In genomic region chr11:80141825-80142521, GRCm38 (mm10) we compare ENCODE assay signal across 8 mouse cellular contexts. TPM values are rescaled to one million over a fixed set of nuclear protein-coding genes. Genes with fewer than 3 reads are reported as not detected.
A peak's percentile ranks its signal among the peaks of the same experiment; 100 is the strongest.
DNase-seq lines count a peak whose midpoint lies in the region; ATAC-seq and TF ChIP-seq lines count a peak whose summit lies in the region.

Tefm (minus strand) TSS chr11:80142175.

- TF ChIP-seq RAD21 in CH12.LX (IDR thresholded peaks at IDR 0.05; ENCODE audit: low read depth, low read length), result no peak; the same call in 1 of the 2 replicates

- peak within 1 kb of the TSS; percentile 19 for H3K27ac ChIP-seq in CH12.LX (ENCODE audit: insufficient read depth, low read depth)
- peak within 1 kb of the TSS; percentile 62 for H3K27ac ChIP-seq in forebrain, embryonic 11.5 days (ENCODE audit: low read depth, low read length)
- H3K27ac ChIP-seq in heart, embryonic 16.5 days (ENCODE audit: low read length), result peak within 1 kb of the TSS; percentile 84
- peak within 1 kb of the TSS; percentile 76 for H3K27ac ChIP-seq in liver, embryonic 15.5 days (replicated peaks)
- peak within 1 kb of the TSS; percentile 38; the same call in 1 of the 2 replicates for H3K27ac ChIP-seq in neural tube, embryonic 12.5 days

- peak; percentile 95 for DNase-seq in CH12.LX (ENCODE audit: extremely low read depth)
- DNase-seq in c-Kit-positive CD71-positive TER-119-negative erythroid progenitor cells, embryonic 14.5 days (ENCODE audit: low read depth), result peak; percentile 89
- DNase-seq in forebrain, embryonic 11.5 days (ENCODE audit: low spot score), result peak; percentile 89
- DNase-seq in kidney, postnatal 36 days, result peak; percentile 80 to 87
- DNase-seq in telencephalon, adult 2 months (ENCODE audit: low read depth, low spot score), result peak; percentile 86

- no peaks in the 10 kb centered on the region for H3K9me3 ChIP-seq in CH12.LX (replicated peaks; ENCODE audit: low read length)
- no peaks in the 10 kb centered on the region for H3K9me3 ChIP-seq in forebrain, embryonic 11.5 days (ENCODE audit: control insufficient read depth, low read length)
- no peaks in the 10 kb centered on the region for H3K9me3 ChIP-seq in heart, embryonic 16.5 days (replicated peaks; ENCODE audit: control insufficient read depth, low read length)
- H3K9me3 ChIP-seq in liver, embryonic 15.5 days (replicated peaks), result no peaks in the 10 kb centered on the region
- H3K9me3 ChIP-seq in neural tube, embryonic 12.5 days, result no peaks in the 10 kb centered on the region

- H3K4me3 ChIP-seq in CH12.LX (replicated peaks in 1 of 3; ENCODE audit: low read depth in 2 of 3, low read length in 2 of 3, poor library complexity in 1 of 3), result peak within 1 kb of the TSS; percentile 68 to 96 (median 80)
- peak within 1 kb of the TSS; percentile 69 for H3K4me3 ChIP-seq in forebrain, embryonic 11.5 days (ENCODE audit: low read depth, low read length)
- H3K4me3 ChIP-seq in heart, embryonic 16.5 days (ENCODE audit: low read length), result peak within 1 kb of the TSS; percentile 81
- peak within 1 kb of the TSS; percentile 78 for H3K4me3 ChIP-seq in liver, embryonic 15.5 days (replicated peaks)
- H3K4me3 ChIP-seq in neural tube, embryonic 12.5 days, result peak within 1 kb of the TSS; percentile 68

- under 1% methylated on average over 40 of the region's 40 CpGs for WGBS in forebrain, embryonic 11.5 days
- WGBS in heart, embryonic 16.5 days, result under 1% methylated on average over 40 of the region's 40 CpGs
- under 1% methylated on average over 40 of the region's 40 CpGs for WGBS in liver, embryonic 15.5 days (ENCODE audit: insufficient replicate concordance)
- WGBS in neural tube, embryonic 12.5 days, result under 1% methylated on average over 40 of the region's 40 CpGs

- TF ChIP-seq EP300 in CH12.LX (IDR thresholded peaks at IDR 0.05; ENCODE audit: low read length), result no peak

- TF ChIP-seq POLR2A in CH12.LX (IDR thresholded peaks at IDR 0.05; ENCODE audit: low read depth, low read length), result peak; percentile 97

- H3K79me2 ChIP-seq in CH12.LX (replicated peaks; ENCODE audit: control insufficient read depth, extremely low read depth, insufficient read depth, poor library complexity, severe bottlenecking), result peaks cover 30% of the 10 kb centered on the region

- in situ Hi-C loops in CH12.LX (cut with MboI; ENCODE audit: low pct_ligation_motif_present, low pct_unique_long_range_greater_than_20kb, low sequenced_read_pairs), result loop anchor here (5.0 kb wide), 1 partner anchor 100 kb away; no protein-coding TSS in a partner anchor

- peak; percentile 89 for ATAC-seq in forebrain, embryonic 11.5 days (replicated peaks; ENCODE audit: low FRiP score)
- peak; percentile 90 for ATAC-seq in heart, embryonic 16.5 days (replicated peaks; ENCODE audit: extremely low read depth, insufficient read depth, low FRiP score)
- peak; percentile 82 for ATAC-seq in liver, embryonic 15.5 days (ENCODE audit: insufficient read depth)
- ATAC-seq in neural tube, embryonic 12.5 days (ENCODE audit: low FRiP score, low read depth), result peak; percentile 85

- no peaks in the 10 kb centered on the region for H3K27me3 ChIP-seq in CH12.LX (replicated peaks)
- no peaks in the 10 kb centered on the region for H3K27me3 ChIP-seq in forebrain, embryonic 11.5 days (ENCODE audit: control insufficient read depth, insufficient read depth, low read length)
- no peaks in the 10 kb centered on the region for H3K27me3 ChIP-seq in heart, embryonic 16.5 days (ENCODE audit: control insufficient read depth, insufficient read depth, low read length)
- no peaks in the 10 kb centered on the region for H3K27me3 ChIP-seq in liver, embryonic 15.5 days
- no peaks in the 10 kb centered on the region for H3K27me3 ChIP-seq in neural tube, embryonic 12.5 days (replicated peaks)

- peaks cover 19 to 33% of the 10 kb centered on the region in 2 experiments for H3K36me3 ChIP-seq in CH12.LX (replicated peaks in 1 of 2; ENCODE audit: control insufficient read depth in 1 of 2, insufficient read depth in 1 of 2, low read length in 1 of 2)
- no peaks in the 10 kb centered on the region; the same call in 1 of the 2 replicates for H3K36me3 ChIP-seq in forebrain, embryonic 11.5 days (ENCODE audit: control insufficient read depth, insufficient read depth, low read length)
- H3K36me3 ChIP-seq in heart, embryonic 16.5 days (ENCODE audit: control insufficient read depth, insufficient read depth), result peaks cover 4% of the 10 kb centered on the region; the same call in 1 of the 2 replicates
- H3K36me3 ChIP-seq in liver, embryonic 15.5 days (replicated peaks), result peaks cover 33% of the 10 kb centered on the region
- H3K36me3 ChIP-seq in neural tube, embryonic 12.5 days, result peaks cover 6% of the 10 kb centered on the region

- H3K4me2 ChIP-seq in CH12.LX (ENCODE audit: insufficient read depth, low read depth, poor library complexity, severe bottlenecking), result peak within 1 kb of the TSS; percentile 84
- H3K4me2 ChIP-seq in forebrain, embryonic 11.5 days (ENCODE audit: low read depth, low read length, severe bottlenecking), result peak within 1 kb of the TSS; percentile 76
- peak within 1 kb of the TSS; percentile 86 for H3K4me2 ChIP-seq in heart, embryonic 16.5 days (ENCODE audit: low read depth, low read length)
- peak within 1 kb of the TSS; percentile 93 for H3K4me2 ChIP-seq in liver, embryonic 15.5 days
- peak within 1 kb of the TSS; percentile 76 for H3K4me2 ChIP-seq in neural tube, embryonic 12.5 days (replicated peaks)

- dilution Hi-C loops in CH12.LX (cut with MboI; ENCODE audit: extremely low pct_ligation_motif_present, extremely low pct_unique_long_range_greater_than_20kb, low sequenced_read_pairs), result no loop called here

- peak within 1 kb of the TSS; percentile 64 for H3K9ac ChIP-seq in CH12.LX (ENCODE audit: insufficient read depth, low read depth)
- peak within 1 kb of the TSS; percentile 84 for H3K9ac ChIP-seq in forebrain, embryonic 11.5 days (ENCODE audit: low read length)
- peak within 1 kb of the TSS; percentile 89 for H3K9ac ChIP-seq in heart, embryonic 16.5 days (ENCODE audit: low read length)
- peak within 1 kb of the TSS; percentile 77 for H3K9ac ChIP-seq in liver, embryonic 15.5 days
- H3K9ac ChIP-seq in neural tube, embryonic 12.5 days, result peak within 1 kb of the TSS; percentile 80

- H3K4me1 ChIP-seq in CH12.LX (ENCODE audit: control insufficient read depth in 1 of 2, insufficient read depth in 2 of 2), result peaks cover 9 to 58% of the 10 kb centered on the region in 2 experiments
- no peaks in the 10 kb centered on the region for H3K4me1 ChIP-seq in forebrain, embryonic 11.5 days (replicated peaks; ENCODE audit: control insufficient read depth, insufficient read depth, low read length)
- H3K4me1 ChIP-seq in heart, embryonic 16.5 days (ENCODE audit: control insufficient read depth, insufficient read depth, low read length), result peaks cover 7% of the 10 kb centered on the region
- H3K4me1 ChIP-seq in liver, embryonic 15.5 days (replicated peaks), result peaks cover 48% of the 10 kb centered on the region
- H3K4me1 ChIP-seq in neural tube, embryonic 12.5 days, result peaks cover 10% of the 10 kb centered on the region

- no peak for TF ChIP-seq CTCF in CH12.LX (conservative IDR thresholded peaks at IDR 0.05 in 1 of 2, IDR thresholded peaks at IDR 0.05 in 1 of 2; ENCODE audit: low read depth in 2 of 2, low read length in 2 of 2)

TF ChIP-seq in CH12.LX, 34 proteins besides CTCF, POLR2A, EP300 and RAD21 (continues in another document):
- TF ChIP-seq TBP (conservative IDR thresholded peaks at IDR 0.05; ENCODE audit: low read depth, low read length) (peak; percentile 95), GABPA (IDR thresholded peaks at IDR 0.05; ENCODE audit: insufficient replicate concordance, low read depth, low read length) (peak; percentile 34; the same call in 1 of the 2 replicates), E2F4 (IDR thresholded peaks at IDR 0.05; ENCODE audit: insufficient replicate concordance, low read depth, low read length) (no peak), ZMIZ1 (IDR thresholded peaks at IDR 0.05; ENCODE audit: low read depth, low read length) (peak; percentile 79; the same call in 1 of the 2 replicates), MYC (IDR thresholded peaks at IDR 0.05; ENCODE audit: low read depth, low read length) (peak; percentile 91), KAT2A (IDR thresholded peaks at IDR 0.05; ENCODE audit: insufficient replicate concordance, low read length) (peak; percentile 81; the same call in 1 of the 2 replicates), HCFC1 (IDR thresholded peaks at IDR 0.05; ENCODE audit: low read depth, low read length) (peak; percentile 94), POLR2AphosphoS2 (IDR thresholded peaks at IDR 0.05; ENCODE audit: low read depth, low read length) (peak; percentile 91), IRF4 (IDR thresholded peaks at IDR 0.05; ENCODE audit: low read depth, low read length) (peak; percentile 96), NELFE (IDR thresholded peaks at IDR 0.05; ENCODE audit: low read depth, low read length) (peak; percentile 95), TCF12 (IDR thresholded peaks at IDR 0.05; ENCODE audit: low read depth, low read length) (peak; percentile 98), MAFK (IDR thresholded peaks at IDR 0.05; ENCODE audit: insufficient replicate concordance, low read length) (no peak), SIN3A (IDR thresholded peaks at IDR 0.05; ENCODE audit: low read length) (peak; percentile 95), JUN (IDR thresholded peaks at IDR 0.05; ENCODE audit: insufficient read depth, low read depth, low read length) (no peak), CHD2 (IDR thresholded peaks at IDR 0.05; ENCODE audit: low read length) (peak; percentile 22; the same call in 1 of the 2 replicates), JUND (conservative IDR thresholded peaks at IDR 0.05; ENCODE audit: low read depth, low read length) (no peak; the same call in 1 of the 2 replicates), ETS1 (conservative IDR thresholded peaks at IDR 0.05; ENCODE audit: low read depth, low read length) (no peak), RCOR1 (conservative IDR thresholded peaks at IDR 0.05; ENCODE audit: low read depth, low read length) (0 out of 2 replicates have a peak, but pooled peaks have one; percentile 41), ELF1 (IDR thresholded peaks at IDR 0.05; ENCODE audit: low read depth, low read length) (peak; percentile 90), USF1 (IDR thresholded peaks at IDR 0.05; ENCODE audit: low read depth, low read length) (no peak), ZC3H11A (IDR thresholded peaks at IDR 0.05; ENCODE audit: low read depth, low read length) (no peak), NRF1 (IDR thresholded peaks at IDR 0.05; ENCODE audit: low read depth, low read length) (peak; percentile 76)

RNA-seq across cellular contexts. Expression of gene Tefm, which starts in this region (rescaled TPM):
- 34.4 and 36.6 TPM in 2 replicates for total RNA-seq in CH12.LX (2012; rRNA removed)
- total RNA-seq in CH12.LX (2014; rRNA removed), result 70.2 and 76.1 TPM in 2 replicates
- polyA plus RNA-seq in CH12.LX (2012; ENCODE audit: insufficient read length, low read depth), result 42.1 and 43.9 TPM in 2 replicates
- 31.8 and 32.1 TPM in 2 replicates for polyA plus RNA-seq in forebrain, embryonic 11.5 days (2014; fragmentation: Nextera tagmentation; extraction: Ambion mirVana)
- 31.9 and 35.5 TPM in 2 replicates for polyA plus RNA-seq in heart, embryonic 16.5 days (2015; fragmentation: Nextera tagmentation; extraction: Ambion mirVana)
- 11.9 and 12.2 TPM in 2 replicates for polyA plus RNA-seq in liver, embryonic 15.5 days (2015; fragmentation: Nextera tagmentation; extraction: Ambion mirVana)
- 25.8 and 31.6 TPM in 2 replicates for polyA plus RNA-seq in neural tube, embryonic 12.5 days (2016; fragmentation: Nextera tagmentation; extraction: Ambion mirVana)

Comparison
In these comparisons a context has a peak if more than half of its experiments do, and no peak if none do; other contexts are left out.
1. Peak in every context shown above with its lines: DNase-seq, ATAC-seq, H3K4me3 ChIP-seq and H3K27ac ChIP-seq.
2. H3K27ac ChIP-seq: peak in every context shown above with its lines; median percentile 84 in heart, embryonic 16.5 days; 76 in liver, embryonic 15.5 days; 62 in forebrain, embryonic 11.5 days; 38 in neural tube, embryonic 12.5 days; 19 in CH12.LX.